Mouse (Mus musculus) Muller cell, postnatal 12 days (primary cell): ENCODE measurements around the gene Otulinl.

Source experiments
- DNase-seq: peaks from one replicate; pipeline ENCODE4 v3.0.0-alpha.2; 2015; ENCODE audit errors: inconsistent ontology term

Otulinl gene

GRCm38 (mm10) chr15:27618778-27619533 lies 62.4 kb downstream of the Otulinl start:
- no peak for DNase-seq

- no peak for DNase-seq
These were observed 64.2 kb downstream of the Otulinl start for GRCm38 (mm10) chr15:27617227-27617626.

DNA sequence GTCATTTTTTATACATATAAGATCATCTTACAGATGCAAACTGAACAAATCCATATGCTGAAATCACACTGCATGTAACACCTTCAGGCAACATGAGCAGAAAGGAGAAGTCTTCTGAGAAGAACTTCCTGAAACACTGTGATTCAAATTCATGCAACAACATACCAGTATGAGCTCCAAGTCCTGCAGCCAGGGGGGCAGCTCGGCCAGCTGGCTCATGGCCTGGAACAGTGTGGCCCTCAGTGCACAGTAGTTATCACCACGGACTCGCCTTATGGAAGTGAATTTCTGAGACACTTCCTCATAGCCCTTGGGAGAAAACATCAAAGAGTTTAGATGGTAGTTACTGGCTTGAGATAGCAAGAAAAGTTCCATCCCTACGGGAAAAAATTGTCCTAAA lies 65.2 kb downstream of the Otulinl start:
- DNase-seq: no peak

GRCm38 (mm10) chr15:27613255-27613654 lies 68.1 kb downstream of the Otulinl start:
- no peak for DNase-seq

DNA sequence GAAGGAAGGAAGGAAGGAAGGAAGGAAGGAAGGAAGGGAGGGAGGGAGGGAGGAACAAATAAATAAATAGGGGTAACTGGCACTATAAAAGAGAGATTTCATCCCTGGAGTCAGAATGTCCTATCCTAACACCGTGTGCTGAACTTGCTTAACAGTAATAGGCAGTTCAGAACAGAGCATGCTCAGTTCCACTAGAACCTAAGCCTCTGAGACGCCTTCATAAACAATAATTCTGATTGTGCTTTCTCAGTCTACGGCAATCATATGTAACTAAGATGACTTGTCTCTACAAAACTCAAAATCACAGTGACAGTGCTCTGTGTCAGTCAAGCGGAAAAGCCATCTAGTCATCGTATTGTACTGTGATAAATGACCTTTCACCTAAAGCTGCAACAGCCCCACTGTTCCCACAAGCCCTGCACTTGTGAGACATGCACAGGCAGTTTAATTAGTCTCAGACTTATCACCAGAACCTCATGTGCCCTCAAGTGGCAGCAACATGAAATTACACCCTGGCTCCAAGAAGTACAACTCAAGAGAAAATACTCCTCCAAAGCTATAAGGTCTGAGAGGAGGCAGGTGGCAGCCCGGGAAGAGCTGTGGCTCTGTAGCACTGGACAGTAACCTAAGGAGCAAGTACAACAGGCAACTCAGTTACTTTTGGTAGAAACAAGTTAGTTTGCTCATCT lies 68.7 kb downstream of the Otulinl start:
- peak; percentile 73 for DNase-seq

DNA sequence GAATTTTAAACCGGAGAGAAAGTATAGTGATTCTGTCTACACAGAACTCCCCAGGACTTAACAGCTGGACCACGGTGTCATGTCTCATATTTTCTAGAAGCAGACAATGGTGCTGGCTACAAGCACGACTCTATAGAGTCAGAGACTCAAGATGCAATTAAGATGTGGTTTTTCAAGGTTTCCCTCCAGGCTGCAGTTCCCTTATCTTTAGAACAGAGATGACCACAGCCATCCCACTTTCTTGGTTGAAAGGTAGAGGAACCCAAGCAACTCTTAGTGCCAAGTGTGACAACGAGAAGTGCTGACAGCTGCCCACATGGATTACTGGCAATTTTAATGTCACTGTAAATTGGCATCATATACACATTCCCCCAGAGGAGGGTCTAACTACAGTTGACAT lies 71.8 kb downstream of the Otulinl start:
- no peak for DNase-seq

DNA sequence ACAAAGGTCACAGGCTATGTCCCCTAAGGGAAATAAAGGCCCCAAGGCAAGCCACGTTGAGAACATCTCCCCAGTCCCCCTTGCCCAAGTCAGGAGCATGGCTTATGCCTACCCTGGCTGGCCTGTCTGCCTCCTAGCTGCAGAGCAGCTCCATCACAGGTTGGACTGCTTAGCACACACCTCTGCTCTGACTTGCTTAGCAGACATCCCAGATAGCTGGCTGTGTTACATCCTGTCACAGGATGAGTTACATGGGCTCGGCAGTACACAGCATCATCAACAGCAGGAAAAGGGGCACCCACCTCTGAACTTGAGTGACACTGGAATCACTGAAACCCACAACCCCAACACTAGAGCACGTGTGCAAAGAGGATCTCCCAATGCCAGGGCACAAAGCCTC lies 76.1 kb downstream of the Otulinl start:
- DNase-seq: no peak
